Mouse (Mus musculus) cortical plate, adult 2 months (tissue): ENCODE results near the gene Myo1c. TPM values are rescaled to one million over a fixed set of nuclear protein-coding genes. Genes with fewer than 3 reads are reported as not detected.

Experiments
- H3K27ac ChIP-seq: fragments of 200-500 bp; 2 replicates; pipeline ENCODE4 v1.5.1; 2012; ENCODE audit warnings: low read length, control low read depth, inconsistent platforms; ENCODE audit not compliant: insufficient read depth
- H3K4me1 ChIP-seq: fragments of 200-500 bp; 2 replicates; pipeline ENCODE4 v1.6.1; 2011; ENCODE audit warnings: low read length; ENCODE audit not compliant: control insufficient read depth, insufficient read depth
- H3K4me3 ChIP-seq: fragments of 200-500 bp; 2 replicates; pipeline ENCODE4 v1.5.1; 2011; ENCODE audit warnings: mild to moderate bottlenecking, low read length, control low read depth; ENCODE audit not compliant: insufficient read depth
- CTCF ChIP-seq: fragments of 200-500 bp; IDR thresholded peaks from 2 replicates; pipeline ENCODE4 v1.5.1; 2011; ENCODE audit warnings: mild to moderate bottlenecking, control low read depth, low read length; ENCODE audit not compliant: insufficient read depth; ENCODE audit errors: extremely low read depth
- POLR2A ChIP-seq: fragments of 200-500 bp; IDR thresholded peaks from 2 replicates; pipeline ENCODE4 v1.6.1; 2011; ENCODE audit warnings: mild to moderate bottlenecking, low read length, control low read depth; ENCODE audit not compliant: insufficient read depth; ENCODE audit errors: extremely low read depth
- polyA plus RNA-seq: library from polyadenylated mRNA; depleted of rRNA; stranded (reverse); fragments of >200 nt; gene quantifications from 2 replicates; pipeline ENCODE4 v1.2.3, GENCODE M21; 2012; rRNA removed

The Myo1c gene
- polyA plus RNA-seq = 17.7 and 19.0 TPM in 2 replicates

GRCm38 (mm10) chr11:75650311-75650710 lies at the start of gene Myo1c:
Gene Myo1c (plus strand): TSS chr11:75650504.
- H3K4me3 ChIP-seq = peak within 1 kb of the TSS; percentile 52; the same call in 1 of the 2 replicates
- no peak within 1 kb of the TSS for H3K27ac ChIP-seq
- H3K4me1 ChIP-seq = peaks cover 5% of the 10 kb centered on the region
- TF ChIP-seq CTCF = no peak
- TF ChIP-seq POLR2A = no peak

- Histone ChIP-seq H3K4me1 (peaks cover 1% of the 10 kb centered on the region; the same call in 1 of the 2 replicates), H3K4me3 (no peak overlapping the region), H3K27ac (no peak overlapping the region)
- TF ChIP-seq POLR2A = no peak
- TF ChIP-seq CTCF = no peak
These were observed 45.5 kb upstream of the Myo1c start for GRCm38 (mm10) chr11:75604826-75605225.

- no peak for TF ChIP-seq CTCF
- Histone ChIP-seq H3K4me1 (peaks cover 3% of the 10 kb centered on the region), H3K4me3 (no peak overlapping the region), H3K27ac (no peak overlapping the region)
These were observed 45.0 kb upstream of the Myo1c start for GRCm38 (mm10) chr11:75605318-75605717.

DNA sequence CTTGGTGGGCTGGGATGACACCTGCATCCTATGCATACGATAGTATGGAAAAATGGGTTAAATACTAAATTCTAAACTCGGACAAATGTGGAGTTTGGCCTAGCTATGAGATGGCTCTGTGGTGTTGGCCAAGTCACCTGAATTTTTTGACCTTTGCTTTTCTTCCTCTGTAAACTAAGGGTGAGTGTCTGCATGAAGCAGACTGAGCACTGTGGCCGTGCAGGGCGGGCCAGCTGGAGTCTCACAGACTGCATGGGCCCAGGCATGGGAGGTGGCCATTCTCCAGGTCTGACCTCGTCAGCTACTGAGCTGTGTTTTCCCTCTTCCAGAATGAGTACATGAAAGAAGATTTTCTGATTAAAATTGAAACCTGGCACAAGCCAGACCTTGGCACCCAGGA lies 41.5 kb upstream of the Myo1c start:
- no peak overlapping the region for H3K27ac ChIP-seq
- H3K4me1 ChIP-seq = peaks cover 3% of the 10 kb centered on the region
- TF ChIP-seq POLR2A (no peak), CTCF (no peak)
- H3K4me3 ChIP-seq = no peak overlapping the region

DNA sequence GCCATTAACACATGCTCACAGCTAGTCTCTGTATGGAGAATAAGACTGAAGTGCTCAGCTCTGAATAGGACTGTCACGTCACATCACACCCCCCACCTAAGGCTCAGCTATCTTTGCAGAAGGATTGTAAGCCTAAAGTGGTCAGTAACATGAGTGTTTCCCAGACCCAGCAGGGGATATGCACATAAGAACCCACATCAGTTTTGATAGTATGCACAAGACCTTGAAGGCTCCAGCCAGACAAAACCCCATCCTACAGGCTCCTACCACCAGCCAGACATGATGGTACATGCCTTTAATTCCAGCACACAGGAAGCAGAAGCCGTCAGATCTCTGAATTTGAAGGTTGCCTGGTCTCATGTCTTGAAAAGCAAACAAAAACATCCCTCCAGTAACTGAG lies 40.3 kb upstream of the Myo1c start:
- Histone ChIP-seq H3K27ac (no peak overlapping the region), H3K4me1 (peaks cover 1% of the 10 kb centered on the region), H3K4me3 (no peak overlapping the region)
- TF ChIP-seq POLR2A (no peak), CTCF (no peak)

DNA sequence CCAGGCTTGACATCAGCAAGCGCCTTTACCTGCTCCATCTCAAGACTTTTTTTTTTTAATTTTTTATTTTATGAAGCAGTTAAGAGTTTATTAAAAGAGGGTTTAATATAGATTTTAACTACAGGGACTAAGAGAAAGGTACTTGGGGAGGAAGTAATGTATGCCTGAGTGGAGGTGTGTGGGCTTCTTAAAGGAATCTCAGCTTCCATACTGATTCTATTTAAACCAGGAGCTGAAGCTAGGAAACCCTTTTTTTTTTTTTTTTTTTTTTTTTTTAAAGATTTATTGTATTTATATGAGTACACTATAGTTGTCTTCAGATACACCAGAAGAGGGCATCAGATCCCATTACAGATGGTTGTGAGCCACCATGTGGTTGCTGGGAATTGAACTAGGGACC lies 35.5 kb upstream of the Myo1c start:
- H3K4me1 ChIP-seq = peaks cover 3% of the 10 kb centered on the region
- TF ChIP-seq CTCF (no peak), POLR2A (no peak)
- no peak overlapping the region for H3K27ac ChIP-seq
- no peak overlapping the region for H3K4me3 ChIP-seq

GRCm38 (mm10) chr11:75615556-75615955 lies 34.7 kb upstream of the Myo1c start:
- TF ChIP-seq POLR2A (no peak), CTCF (no peak)
- Histone ChIP-seq H3K4me1 (peaks cover 8% of the 10 kb centered on the region; the same call in 1 of the 2 replicates), H3K27ac (no peak overlapping the region), H3K4me3 (no peak overlapping the region)

DNA sequence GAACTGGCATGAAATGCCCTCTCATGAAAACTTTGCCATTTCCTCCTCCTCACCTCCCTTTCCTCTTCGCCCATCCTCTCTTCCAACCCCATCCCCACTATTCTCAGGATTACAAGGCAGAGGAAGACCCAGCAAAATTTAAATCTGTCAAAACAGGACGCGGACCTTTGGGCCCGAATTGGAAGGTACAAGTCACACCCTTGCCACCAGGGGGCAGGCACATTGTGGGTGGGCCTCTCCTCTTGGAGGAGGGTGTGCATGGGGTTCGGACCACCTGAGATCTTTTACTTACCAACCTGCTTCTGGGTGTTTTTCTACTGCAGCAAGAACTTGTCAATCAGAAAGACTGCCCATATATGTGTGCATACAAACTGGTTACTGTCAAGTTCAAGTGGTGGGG lies 31.2 kb upstream of the Myo1c start:
- no peak overlapping the region for H3K27ac ChIP-seq
- TF ChIP-seq CTCF = peak; percentile 32; the same call in 1 of the 2 replicates
- TF ChIP-seq POLR2A = no peak
- H3K4me3 ChIP-seq = no peak overlapping the region
- peaks cover 8% of the 10 kb centered on the region; the same call in 1 of the 2 replicates for H3K4me1 ChIP-seq

DNA sequence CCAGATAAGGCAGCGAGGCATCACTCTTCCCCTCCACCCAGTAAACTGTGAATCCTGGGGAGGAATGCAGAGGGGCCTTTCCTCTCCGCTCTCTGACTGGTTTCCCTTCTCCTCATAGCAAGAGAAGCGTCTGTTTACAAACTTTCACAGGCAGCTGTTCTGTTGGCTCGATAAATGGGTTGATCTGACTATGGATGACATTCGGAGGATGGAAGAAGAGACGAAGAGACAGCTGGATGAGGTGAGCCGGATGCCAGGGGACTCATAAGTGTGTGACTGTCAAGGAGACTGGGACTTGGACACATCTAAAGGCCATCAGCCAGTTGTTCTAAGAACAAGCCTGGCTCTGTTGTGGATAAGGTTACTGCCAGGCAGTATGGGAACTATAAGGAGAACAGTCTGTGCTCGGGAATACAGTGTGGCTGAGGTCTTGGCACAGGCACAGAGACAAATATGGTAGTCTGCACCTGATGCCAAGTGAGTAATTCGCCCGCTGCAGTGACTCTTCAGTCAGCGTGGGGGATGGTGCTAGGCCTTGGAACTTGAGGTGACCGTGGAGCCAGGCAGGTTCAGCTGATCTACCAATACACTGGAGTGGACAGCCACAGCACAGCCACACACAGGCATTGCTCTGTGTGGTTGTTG lies 30.0 kb upstream of the Myo1c start:
- TF ChIP-seq CTCF = no peak
- no peak for TF ChIP-seq POLR2A
- Histone ChIP-seq H3K27ac (no peak overlapping the region), H3K4me1 (peaks cover 10% of the 10 kb centered on the region; the same call in 1 of the 2 replicates), H3K4me3 (no peak overlapping the region)

- Histone ChIP-seq H3K4me3 (no peak overlapping the region), H3K27ac (peak overlapping the region; percentile 57; the same call in 1 of the 2 replicates), H3K4me1 (peaks cover 10% of the 10 kb centered on the region; the same call in 1 of the 2 replicates)
- TF ChIP-seq POLR2A (no peak), CTCF (no peak)
These were observed 28.9 kb upstream of the Myo1c start for GRCm38 (mm10) chr11:75621426-75621825.
